Mouse (Mus musculus) right cerebral cortex, postnatal 10 days (tissue): ENCODE data around the gene Rpl31.

Experiments used
- DNase-seq, 2 experiments: peaks; one replicate each; pipeline ENCODE4 v3.0.0; 2021; ENCODE audit warnings: low spot score in 2 of 2

Gene Rpl31

DNA sequence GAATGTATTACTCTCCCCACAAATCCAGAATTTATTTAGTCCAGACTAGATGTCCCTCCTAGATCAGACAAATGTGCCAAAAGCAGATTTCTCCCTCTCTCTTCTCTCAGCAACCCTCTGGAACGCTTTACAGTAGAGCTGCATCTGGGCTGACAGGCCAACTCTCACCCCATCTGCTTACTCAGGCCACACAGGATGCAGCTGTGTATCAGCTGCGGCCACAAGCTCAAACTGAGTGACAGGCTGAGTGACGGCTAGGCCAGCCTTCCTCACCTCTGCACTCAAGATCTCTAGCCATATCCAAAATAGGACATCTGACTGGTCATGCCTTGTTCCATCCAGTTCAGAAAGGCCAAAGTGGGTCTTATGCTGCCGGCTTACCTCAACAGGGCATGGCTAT is 28.7 kb downstream of the Rpl31 start:
- DNase-seq: no peak

DNA sequence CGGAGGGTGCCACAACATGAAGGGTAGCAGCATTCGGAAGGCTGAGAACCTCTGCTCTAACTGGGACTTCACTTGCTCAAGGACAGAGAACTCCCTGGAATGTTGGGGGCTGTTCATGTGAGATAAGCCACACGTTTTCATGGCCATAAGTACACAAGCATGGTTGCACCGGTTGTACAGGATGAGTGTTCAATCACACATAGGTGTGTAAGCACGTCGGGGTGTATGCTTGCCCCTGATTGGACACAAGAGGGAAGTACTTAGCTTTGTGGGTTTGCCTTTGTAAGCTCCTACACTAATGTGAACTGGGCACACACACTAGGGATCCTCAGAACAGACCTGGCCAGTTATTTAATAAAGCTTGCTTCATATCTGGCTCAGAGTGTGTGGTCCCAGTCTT is 30.6 kb downstream of the Rpl31 start:
- no peak for DNase-seq

DNA sequence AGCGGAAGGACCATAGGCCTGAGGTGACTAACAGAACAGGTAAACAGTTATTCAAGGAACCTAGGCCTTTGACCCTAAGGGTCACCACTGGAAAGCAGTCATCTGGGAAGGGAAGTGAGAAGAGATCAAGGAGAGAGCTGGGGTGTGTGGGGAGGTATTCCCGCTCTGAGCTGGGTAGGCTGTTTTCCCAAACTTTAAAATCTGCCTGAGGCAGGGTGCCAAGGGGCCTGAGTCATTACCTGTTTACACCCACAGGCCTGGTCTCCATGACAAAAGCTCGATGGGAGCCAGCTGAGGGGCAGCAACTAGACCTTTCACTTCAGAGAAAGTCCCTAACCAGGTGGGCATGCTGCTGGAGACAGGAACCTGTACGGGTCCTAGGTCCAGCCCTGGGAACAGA is 31.6 kb downstream of the Rpl31 start:
- DNase-seq: no peak

DNA sequence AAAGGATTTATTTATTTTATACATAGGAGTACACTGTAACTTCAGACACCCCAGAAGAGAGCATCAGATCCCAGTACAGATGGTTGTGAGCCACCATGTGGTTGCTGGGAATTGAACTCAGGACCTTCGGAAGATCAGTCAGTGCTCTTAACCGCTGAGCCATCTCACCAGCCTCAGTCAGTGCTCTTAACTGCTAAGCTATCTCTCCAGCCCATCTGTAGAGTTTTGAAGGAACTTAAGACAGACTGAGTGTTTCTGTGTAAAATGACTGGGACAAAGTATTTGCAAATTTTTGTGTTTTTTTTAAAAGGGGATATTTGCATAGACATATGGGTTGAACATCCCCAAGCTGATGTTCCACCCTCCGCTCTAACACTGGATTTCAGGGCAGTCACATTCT is 32.5 kb downstream of the Rpl31 start:
- no peak for DNase-seq

DNA sequence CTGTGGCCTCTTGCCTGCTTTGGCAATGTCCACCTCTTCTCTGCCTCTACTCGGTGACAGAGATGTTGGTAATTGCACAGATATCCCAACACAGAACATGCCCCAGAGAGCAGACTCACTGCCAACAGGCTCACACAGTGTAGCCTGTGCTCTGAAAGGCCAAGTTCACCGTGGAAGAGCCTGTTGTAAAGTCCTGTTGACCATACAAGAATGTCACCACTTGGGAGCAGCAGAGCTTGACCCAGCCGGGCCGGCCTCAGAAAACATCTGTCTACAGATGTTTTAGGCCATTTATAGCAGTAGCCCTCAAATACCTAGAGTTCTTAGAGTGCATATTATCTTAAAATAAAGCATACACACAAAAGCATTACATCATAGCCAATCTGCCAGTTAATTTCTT is 39.5 kb downstream of the Rpl31 start:
- no peak for DNase-seq

DNA sequence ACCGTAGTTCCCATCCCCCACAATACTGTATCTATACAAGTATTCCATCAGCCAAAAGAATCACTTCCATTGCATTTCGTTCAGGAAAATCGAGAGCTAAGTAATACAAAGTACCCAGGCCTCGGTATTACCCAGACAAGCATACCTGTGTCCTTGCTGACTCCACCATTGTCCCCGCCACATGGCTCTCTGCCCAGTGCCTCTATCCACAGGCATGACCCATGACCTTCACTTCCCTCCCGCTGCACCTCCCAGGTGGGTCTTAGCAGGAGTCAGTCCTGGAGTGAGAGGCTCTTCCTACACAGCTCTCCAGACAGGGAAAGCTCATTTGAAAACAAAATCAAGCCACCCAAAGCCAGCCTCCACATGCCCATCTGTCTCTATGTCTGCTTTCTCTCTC is 40.5 kb downstream of the Rpl31 start:
- DNase-seq: no peak

DNA sequence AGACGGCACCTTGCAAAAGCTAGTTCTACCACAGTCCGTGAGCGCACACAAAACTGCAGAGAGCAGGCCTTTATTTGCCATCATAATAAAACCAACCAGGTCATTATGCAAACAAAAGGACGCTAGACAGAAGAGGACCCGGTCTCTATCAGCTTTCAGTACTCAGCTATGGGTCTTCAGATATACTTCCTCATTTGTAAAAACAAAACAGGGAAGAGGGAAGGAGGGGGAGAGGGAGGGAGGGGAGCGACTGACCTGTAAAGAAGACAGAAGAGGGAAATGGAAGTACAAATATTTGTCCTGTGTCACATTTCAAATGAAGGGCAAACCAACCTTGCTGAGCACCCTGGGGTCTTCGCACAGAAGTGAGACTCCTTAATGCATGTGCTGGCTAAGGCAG is 41.0 kb downstream of the Rpl31 start:
- DNase-seq: no peak

DNA sequence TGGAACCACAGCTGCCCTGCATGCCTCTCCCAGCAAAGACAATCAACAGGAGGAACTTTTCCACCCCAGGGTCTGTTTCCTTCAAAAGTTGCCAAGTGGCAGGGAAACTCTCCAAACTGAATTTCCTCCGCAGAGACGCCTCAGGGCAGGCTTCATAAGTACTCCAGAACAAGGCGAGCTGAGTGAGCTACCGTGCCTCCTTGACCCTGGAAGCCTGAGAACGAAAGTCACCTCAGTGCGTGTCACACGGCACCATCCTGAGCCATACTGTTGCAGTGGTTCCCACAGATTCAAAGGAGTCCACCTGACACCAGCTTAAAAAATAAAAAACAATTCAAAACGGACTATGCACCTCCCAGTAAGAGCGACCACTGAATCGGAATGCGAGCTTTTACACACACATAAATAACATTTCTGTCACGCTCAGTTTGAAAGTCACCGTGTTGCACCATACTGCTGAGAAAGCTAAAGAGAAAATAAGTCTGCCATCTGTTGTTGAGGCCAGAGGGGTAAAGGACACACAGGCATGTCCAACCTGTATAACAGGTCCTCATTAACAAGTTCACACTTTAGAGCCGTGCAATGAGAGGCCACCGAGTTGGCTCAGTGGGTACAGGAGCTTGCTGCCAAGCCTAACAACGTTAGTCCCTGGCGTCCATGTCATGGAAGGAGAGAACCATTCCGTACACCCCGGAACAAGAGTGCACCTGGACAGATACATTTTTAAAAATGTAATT is 42.6 kb downstream of the Rpl31 start:
- DNase-seq: no peak

DNA sequence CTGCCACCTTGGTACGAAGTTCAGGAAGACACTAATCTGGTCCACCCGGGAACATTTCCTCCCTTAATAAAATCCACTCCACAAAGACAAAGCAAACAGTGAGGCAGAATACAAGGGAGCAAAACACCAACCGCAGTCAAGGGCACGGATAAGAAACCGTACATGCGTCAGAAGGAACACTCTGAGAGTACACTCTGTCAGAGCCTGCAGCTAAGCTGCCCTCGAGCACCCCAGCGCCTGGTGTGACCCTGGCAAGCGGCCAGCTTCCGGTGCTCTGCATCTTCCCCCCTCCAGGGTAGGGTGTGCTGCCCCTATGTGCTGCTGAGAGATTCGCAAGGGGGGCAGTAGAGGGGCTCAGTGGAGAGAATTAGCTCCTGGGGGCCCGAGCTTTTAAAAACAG is 50.2 kb downstream of the Rpl31 start:
- peak in 1 of 2 experiments; percentile 52 for DNase-seq

DNA sequence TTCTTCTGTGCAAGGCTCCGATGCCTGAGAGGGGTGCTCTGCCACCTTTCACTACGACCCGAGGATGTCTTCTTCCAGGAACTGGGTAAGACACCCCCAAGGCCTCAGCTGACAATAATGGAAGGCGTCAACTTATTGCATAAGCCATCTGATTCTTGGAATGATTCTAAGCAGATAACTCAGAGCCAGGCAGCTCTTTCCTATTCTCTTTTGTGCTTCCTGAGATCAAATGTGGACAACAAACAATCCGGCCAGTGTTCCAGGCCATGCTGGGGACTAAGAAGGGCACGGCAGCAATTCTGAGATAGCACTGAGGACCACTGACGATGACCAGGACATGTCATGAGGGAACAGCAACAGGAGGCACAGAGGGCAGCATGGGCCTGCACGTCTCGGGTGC is 51.2 kb downstream of the Rpl31 start:
- no peak for DNase-seq

DNA sequence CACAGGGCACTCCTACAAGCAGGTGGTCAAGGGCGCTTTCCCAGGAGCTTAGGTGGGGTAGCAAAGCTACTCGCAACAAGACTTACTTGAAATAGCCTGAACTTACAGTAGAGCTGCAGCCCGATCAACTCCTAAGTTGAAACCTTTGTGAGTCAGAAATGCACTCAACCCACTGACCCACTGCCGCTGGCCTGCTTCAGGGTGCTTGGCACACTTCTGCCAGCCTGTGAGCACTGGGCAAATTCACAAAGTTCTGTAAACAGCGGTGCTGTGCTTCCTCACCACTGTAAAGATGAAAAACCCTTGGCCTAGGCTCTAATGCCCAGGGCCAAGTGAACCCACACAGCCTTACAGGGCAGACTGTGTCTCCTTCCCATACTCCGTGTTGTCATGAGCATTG is 53.3 kb downstream of the Rpl31 start:
- DNase-seq: no peak
